ENCODE assay signal across 8 mouse cellular contexts in genomic region chr8:10977742-10978376, GRCm38 (mm10). TPM values are rescaled to one million over a fixed set of nuclear protein-coding genes. Genes with fewer than 3 reads are reported as not detected.
DNase-seq lines count a peak whose midpoint lies in the region; ATAC-seq lines count a peak whose summit lies in the region.

No protein-coding gene starts in this region.

- DNase-seq in kidney, adult 9 months, result no peak
- peak; percentile 68 for DNase-seq in c-Kit-positive CD71-positive TER-119-positive erythroid progenitor cells, embryonic 14.5 days (ENCODE audit: low spot score)
- no peak for DNase-seq in ovary, postnatal 10 days (ENCODE audit: low spot score)
- DNase-seq in spleen, adult 12 weeks (ENCODE audit: low spot score), result no peak

- peak; percentile 49; the same call in 1 of the 2 replicates for ATAC-seq in kidney, embryonic 16.5 days (ENCODE audit: low FRiP score, low TSS enrichment)
- no peak for ATAC-seq in limb, embryonic 12.5 days (ENCODE audit: insufficient number of reproducible peaks, insufficient read depth, low FRiP score, low TSS enrichment, low read depth)
- no peak for ATAC-seq in neural tube, embryonic 14.5 days (ENCODE audit: low read depth)
- no peak for ATAC-seq in midbrain, embryonic 13.5 days

- H3K9ac ChIP-seq in kidney, embryonic 16.5 days (replicated peaks; ENCODE audit: low read length), result peak overlapping the region; percentile 23
- 0 out of 2 replicates have a peak overlapping the region, but pooled peaks have one; percentile 23 for H3K9ac ChIP-seq in limb, embryonic 12.5 days (replicated peaks)
- H3K9ac ChIP-seq in neural tube, embryonic 14.5 days (replicated peaks; ENCODE audit: low read depth, low read length), result no peak overlapping the region
- H3K9ac ChIP-seq in midbrain, embryonic 13.5 days (replicated peaks), result no peak overlapping the region

- H3K27me3 ChIP-seq in kidney, embryonic 16.5 days (ENCODE audit: insufficient read depth, low read length), result no peaks in the 10 kb centered on the region
- no peaks in the 10 kb centered on the region for H3K27me3 ChIP-seq in limb, embryonic 12.5 days
- no peaks in the 10 kb centered on the region for H3K27me3 ChIP-seq in neural tube, embryonic 14.5 days (ENCODE audit: control insufficient read depth, insufficient read depth, low read length)
- peaks cover 7% of the 10 kb centered on the region; the same call in 1 of the 2 replicates for H3K27me3 ChIP-seq in midbrain, embryonic 13.5 days

- no peaks in the 10 kb centered on the region for H3K9me3 ChIP-seq in kidney, embryonic 16.5 days (ENCODE audit: low read length)
- H3K9me3 ChIP-seq in limb, embryonic 12.5 days, result no peaks in the 10 kb centered on the region
- H3K9me3 ChIP-seq in neural tube, embryonic 14.5 days (ENCODE audit: control insufficient read depth, low read length), result no peaks in the 10 kb centered on the region
- no peaks in the 10 kb centered on the region for H3K9me3 ChIP-seq in midbrain, embryonic 13.5 days

- H3K4me2 ChIP-seq in kidney, embryonic 16.5 days (replicated peaks; ENCODE audit: low read depth, low read length), result no peak overlapping the region
- no peak overlapping the region for H3K4me2 ChIP-seq in limb, embryonic 12.5 days
- H3K4me2 ChIP-seq in neural tube, embryonic 14.5 days (ENCODE audit: low read depth, low read length), result no peak overlapping the region
- H3K4me2 ChIP-seq in midbrain, embryonic 13.5 days (replicated peaks), result no peak overlapping the region

- H3K36me3 ChIP-seq in kidney, embryonic 16.5 days (ENCODE audit: insufficient read depth, low read length), result no peaks in the 10 kb centered on the region
- no peaks in the 10 kb centered on the region for H3K36me3 ChIP-seq in limb, embryonic 12.5 days
- H3K36me3 ChIP-seq in neural tube, embryonic 14.5 days (ENCODE audit: control insufficient read depth, insufficient read depth, low read length), result no peaks in the 10 kb centered on the region
- H3K36me3 ChIP-seq in midbrain, embryonic 13.5 days, result no peaks in the 10 kb centered on the region; the same call in 1 of the 2 replicates

- H3K4me3 ChIP-seq in kidney, embryonic 16.5 days (ENCODE audit: low read length), result no peak overlapping the region
- no peak overlapping the region for H3K4me3 ChIP-seq in limb, embryonic 12.5 days (replicated peaks)
- no peak overlapping the region for H3K4me3 ChIP-seq in neural tube, embryonic 14.5 days (ENCODE audit: low read depth, low read length)
- H3K4me3 ChIP-seq in midbrain, embryonic 13.5 days (replicated peaks), result no peak overlapping the region

- 33% methylated on average over 7 of the region's 7 CpGs for WGBS in kidney, embryonic 16.5 days
- 58% methylated on average over 7 of the region's 7 CpGs for WGBS in limb, embryonic 12.5 days
- 60% methylated on average over 7 of the region's 7 CpGs for WGBS in neural tube, embryonic 14.5 days
- WGBS in midbrain, embryonic 13.5 days, result 60% methylated on average over 7 of the region's 7 CpGs

- H3K27ac ChIP-seq in kidney, embryonic 16.5 days (ENCODE audit: low read length), result peak overlapping the region; percentile 89
- peak overlapping the region; percentile 64 for H3K27ac ChIP-seq in limb, embryonic 12.5 days
- 0 out of 2 replicates have a peak overlapping the region, but pooled peaks have one; percentile 44 for H3K27ac ChIP-seq in neural tube, embryonic 14.5 days (ENCODE audit: low read depth, low read length)
- H3K27ac ChIP-seq in midbrain, embryonic 13.5 days, result no peak overlapping the region; the same call in 1 of the 2 replicates

- H3K4me1 ChIP-seq in kidney, embryonic 16.5 days (ENCODE audit: insufficient read depth, low read length), result peaks cover 54% of the 10 kb centered on the region
- peaks cover 53% of the 10 kb centered on the region for H3K4me1 ChIP-seq in limb, embryonic 12.5 days (replicated peaks)
- H3K4me1 ChIP-seq in neural tube, embryonic 14.5 days (ENCODE audit: control insufficient read depth, insufficient read depth, low read length), result peaks cover 18% of the 10 kb centered on the region
- H3K4me1 ChIP-seq in midbrain, embryonic 13.5 days (replicated peaks), result peaks cover 51% of the 10 kb centered on the region

RNA-seq across cellular contexts. Expression of gene Irs2, which starts 30.4 kb away (rescaled TPM):
- 4.1 and 4.8 TPM in 2 replicates for polyA plus RNA-seq in kidney, embryonic 16.5 days (2015; fragmentation: Nextera tagmentation; extraction: Ambion mirVana)
- polyA plus RNA-seq in limb, embryonic 12.5 days (2016; fragmentation: Nextera tagmentation; extraction: Ambion mirVana), result 10.9 and 11.7 TPM in 2 replicates
- 5.6 and 6.1 TPM in 2 replicates for polyA plus RNA-seq in neural tube, embryonic 14.5 days (2014; fragmentation: Nextera tagmentation; extraction: Ambion mirVana)
- polyA plus RNA-seq in midbrain, embryonic 13.5 days (2015; fragmentation: Nextera tagmentation; extraction: Ambion mirVana), result 5.6 and 5.9 TPM in 2 replicates

Comparison
In these comparisons a context has a peak if more than half of its experiments do, and no peak if none do; other contexts are left out.
1. H3K9ac ChIP-seq: peak in kidney, embryonic 16.5 days (single experiment) and limb, embryonic 12.5 days (single experiment); none in neural tube, embryonic 14.5 days (single experiment) and midbrain, embryonic 13.5 days (single experiment).